Mouse (Mus musculus): Measurements from ENCODE around the gene Mlf2. TPM values are rescaled to one million over a fixed set of nuclear protein-coding genes. Genes with fewer than 3 reads are reported as not detected.
A peak's percentile ranks its signal among the peaks of the same experiment; 100 is the strongest.

Mlf2 gene
- total and polyA plus RNA-seq, 3 experiments = 116 to 203 (median 124) TPM

DNA sequence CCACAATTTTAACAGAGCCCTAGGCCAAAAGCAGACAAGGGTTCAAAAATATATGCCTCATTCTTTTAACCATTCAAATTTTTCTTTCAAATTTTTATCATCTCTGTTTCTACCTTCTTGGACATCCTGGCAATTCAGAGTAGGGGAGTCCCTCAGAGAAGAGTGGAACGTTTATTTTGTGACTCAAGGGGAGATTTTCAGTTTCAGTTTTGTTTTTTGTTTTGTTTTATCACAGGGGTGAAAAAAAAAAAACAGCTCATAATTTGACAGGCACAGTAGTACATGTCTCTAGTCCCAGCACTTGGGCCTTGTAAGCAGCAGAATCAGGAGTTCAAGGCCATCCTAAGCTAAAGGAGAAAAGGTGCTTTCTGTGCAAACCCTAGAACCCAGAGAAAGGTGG, 23.4 kb upstream of the Mlf2 start (continued):
- TF ChIP-seq PAX5 (IDR thresholded peaks at IDR 0.05; ENCODE audit: low read length) (no peak), TCF12 (IDR thresholded peaks at IDR 0.05; ENCODE audit: low read depth, low read length) (0 out of 2 replicates have a peak, but pooled peaks have one; percentile 6), HCFC1 (IDR thresholded peaks at IDR 0.05; ENCODE audit: low read depth, low read length) (no peak), CHD1 (IDR thresholded peaks at IDR 0.05; ENCODE audit: low read depth, low read length) (no peak), JUND (conservative IDR thresholded peaks at IDR 0.05; ENCODE audit: low read depth, low read length) (no peak), USF2 (conservative IDR thresholded peaks at IDR 0.05; ENCODE audit: low read depth, low read length) (no peak), KAT2A (IDR thresholded peaks at IDR 0.05; ENCODE audit: insufficient replicate concordance, low read length) (no peak), ZKSCAN1 (IDR thresholded peaks at IDR 0.05; ENCODE audit: borderline replicate concordance, low read depth, low read length) (no peak), MXI1 (IDR thresholded peaks at IDR 0.05; ENCODE audit: low read depth, low read length) (no peak), RAD21 (IDR thresholded peaks at IDR 0.05; ENCODE audit: low read depth, low read length) (no peak), ETS1 (conservative IDR thresholded peaks at IDR 0.05; ENCODE audit: low read depth, low read length) (peak; percentile 90), USF1 (IDR thresholded peaks at IDR 0.05; ENCODE audit: low read depth, low read length) (no peak), CTCF (conservative IDR thresholded peaks at IDR 0.05 in 1 of 2, IDR thresholded peaks at IDR 0.05 in 1 of 2; ENCODE audit: low read depth in 2 of 2, low read length in 2 of 2) (no peak), IRF4 (IDR thresholded peaks at IDR 0.05; ENCODE audit: low read depth, low read length) (peak; percentile 92), MEF2A (IDR thresholded peaks at IDR 0.05; ENCODE audit: borderline replicate concordance, low read depth, low read length) (0 out of 2 replicates have a peak, but pooled peaks have one; percentile 36)

DNA sequence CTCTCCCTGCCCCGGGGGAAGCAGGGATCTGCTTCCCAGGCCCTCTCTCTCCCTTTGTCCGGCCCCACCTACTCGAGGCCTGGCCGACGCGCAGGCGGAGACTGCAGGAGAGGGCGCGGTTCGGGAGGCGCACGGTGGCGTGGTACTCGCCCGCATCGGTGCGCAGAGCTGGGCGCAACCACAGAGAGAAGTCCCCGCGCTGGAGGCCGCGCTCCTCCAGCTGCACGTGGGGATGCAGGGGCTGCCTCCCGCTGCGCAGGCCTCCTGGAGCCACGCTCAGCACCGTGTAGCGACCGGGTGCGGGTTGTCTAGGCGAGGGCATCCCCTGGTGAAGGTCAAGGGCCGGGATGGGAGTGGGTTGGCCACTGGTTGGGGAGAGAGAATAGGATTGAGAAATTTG, 21.2 kb upstream of the Mlf2 start:
- H3K9me3 ChIP-seq (replicated peaks; ENCODE audit: low read length) = no peaks in the 10 kb centered on the region
- no peaks in the 10 kb centered on the region for H3K27me3 ChIP-seq (replicated peaks)
- dilution Hi-C loops (cut with MboI; ENCODE audit: extremely low pct_ligation_motif_present, extremely low pct_unique_long_range_greater_than_20kb, low sequenced_read_pairs) = no loop called here
- no peak overlapping the region for H3K9ac ChIP-seq (ENCODE audit: insufficient read depth, low read depth)
- peaks cover 8 to 41% of the 10 kb centered on the region in 2 experiments for H3K4me1 ChIP-seq (ENCODE audit: control insufficient read depth in 1 of 2, insufficient read depth in 2 of 2)
- TF ChIP-seq HCFC1 (IDR thresholded peaks at IDR 0.05; ENCODE audit: low read depth, low read length) (no peak), ZKSCAN1 (IDR thresholded peaks at IDR 0.05; ENCODE audit: borderline replicate concordance, low read depth, low read length) (no peak), CHD1 (IDR thresholded peaks at IDR 0.05; ENCODE audit: low read depth, low read length) (no peak), JUN (IDR thresholded peaks at IDR 0.05; ENCODE audit: insufficient read depth, low read depth, low read length) (no peak), NRF1 (IDR thresholded peaks at IDR 0.05; ENCODE audit: low read depth, low read length) (no peak), MAX (IDR thresholded peaks at IDR 0.05; ENCODE audit: low read length) (no peak), ELF1 (IDR thresholded peaks at IDR 0.05; ENCODE audit: low read depth, low read length) (no peak), POLR2A (IDR thresholded peaks at IDR 0.05; ENCODE audit: low read depth, low read length) (no peak), ETS1 (conservative IDR thresholded peaks at IDR 0.05; ENCODE audit: low read depth, low read length) (no peak), PAX5 (IDR thresholded peaks at IDR 0.05; ENCODE audit: low read length) (no peak), IRF4 (IDR thresholded peaks at IDR 0.05; ENCODE audit: low read depth, low read length) (no peak), USF2 (conservative IDR thresholded peaks at IDR 0.05; ENCODE audit: low read depth, low read length) (no peak), RAD21 (IDR thresholded peaks at IDR 0.05; ENCODE audit: low read depth, low read length) (no peak), NELFE (IDR thresholded peaks at IDR 0.05; ENCODE audit: low read depth, low read length) (no peak), EP300 (IDR thresholded peaks at IDR 0.05; ENCODE audit: low read length) (no peak), ZC3H11A (IDR thresholded peaks at IDR 0.05; ENCODE audit: low read depth, low read length) (no peak), MAFK (IDR thresholded peaks at IDR 0.05; ENCODE audit: insufficient replicate concordance, low read length) (no peak), CHD2 (IDR thresholded peaks at IDR 0.05; ENCODE audit: low read length) (no peak), MYC (IDR thresholded peaks at IDR 0.05; ENCODE audit: low read depth, low read length) (no peak)
- peaks cover 0 to 11% of the 10 kb centered on the region in 2 experiments for H3K36me3 ChIP-seq (replicated peaks in 1 of 2; ENCODE audit: control insufficient read depth in 1 of 2, insufficient read depth in 1 of 2, low read length in 1 of 2)
- H3K4me2 ChIP-seq (ENCODE audit: insufficient read depth, low read depth, poor library complexity, severe bottlenecking) = no peak overlapping the region
- H3K79me2 ChIP-seq (replicated peaks; ENCODE audit: control insufficient read depth, extremely low read depth, insufficient read depth, poor library complexity, severe bottlenecking) = no peaks in the 10 kb centered on the region
- in situ Hi-C loops (cut with MboI; ENCODE audit: low pct_ligation_motif_present, low pct_unique_long_range_greater_than_20kb, low sequenced_read_pairs) = no loop called here
- H3K4me3 ChIP-seq (replicated peaks in 1 of 3; ENCODE audit: low read depth in 2 of 3, low read length in 2 of 3, poor library complexity in 1 of 3) = no peak overlapping the region
- DNase-seq (ENCODE audit: extremely low read depth) = no peak
- no peak overlapping the region for H3K27ac ChIP-seq (ENCODE audit: insufficient read depth, low read depth)

Data from CH12.LX (cell line).